ENCODE assay signal across 22 mouse cellular contexts in genomic region chr3:66955126-66955525, GRCm38 (mm10). TPM values are rescaled to one million over a fixed set of nuclear protein-coding genes. Genes with fewer than 3 reads are reported as not detected.
DNase-seq lines count a peak whose midpoint lies in the region; ATAC-seq and TF ChIP-seq lines count a peak whose summit lies in the region.
"Had no signal": no experiment of that assay in that cellular context is flagged by ENCODE, and none has a peak within 500 bp of the region (broad histone marks: within the 10 kb centered on the region; RNA-seq: fewer than 3 reads in every experiment).

No protein-coding gene starts in this region.

- H3K36me3 ChIP-seq in heart, postnatal 0 days (replicated peaks; ENCODE audit: control insufficient read depth, insufficient read depth, low read length) = no peaks in the 10 kb centered on the region
- no peaks in the 10 kb centered on the region for H3K36me3 ChIP-seq in midbrain, embryonic 11.5 days (ENCODE audit: control insufficient read depth, insufficient read depth, low read length)
- no peaks in the 10 kb centered on the region for H3K36me3 ChIP-seq in midbrain, embryonic 13.5 days
- H3K36me3 ChIP-seq in stomach, postnatal 0 days (ENCODE audit: control insufficient read depth, insufficient read depth, low read length) = no peaks in the 10 kb centered on the region
- H3K36me3 ChIP-seq: embryonic facial prominence, embryonic 13.5 days; G1E; heart, embryonic 15.5 days; liver, embryonic 15.5 days had no signal

- 59% methylated on average over 2 of the region's 2 CpGs for WGBS in heart, postnatal 0 days
- 64% methylated on average over 2 of the region's 2 CpGs for WGBS in midbrain, embryonic 11.5 days
- 55% methylated on average over 2 of the region's 2 CpGs for WGBS in midbrain, embryonic 13.5 days
- 50% methylated on average over 2 of the region's 2 CpGs for WGBS in stomach, postnatal 0 days

- no peak for ATAC-seq in heart, postnatal 0 days (ENCODE audit: insufficient read depth, low read depth)
- ATAC-seq in midbrain, embryonic 11.5 days (ENCODE audit: low FRiP score) = no peak
- ATAC-seq in midbrain, embryonic 13.5 days = no peak
- no peak for ATAC-seq in stomach, postnatal 0 days (ENCODE audit: low FRiP score, low TSS enrichment)

- H3K4me2 ChIP-seq in heart, postnatal 0 days (ENCODE audit: low read depth, low read length) = no peak overlapping the region
- H3K4me2 ChIP-seq in midbrain, embryonic 11.5 days = no peak overlapping the region
- no peak overlapping the region for H3K4me2 ChIP-seq in midbrain, embryonic 13.5 days (replicated peaks)
- H3K4me2 ChIP-seq in stomach, postnatal 0 days (replicated peaks; ENCODE audit: low read depth) = no peak overlapping the region
- H3K4me2 ChIP-seq: embryonic facial prominence, embryonic 13.5 days; heart, embryonic 15.5 days; liver, embryonic 15.5 days had no signal

- no peak overlapping the region for H3K4me3 ChIP-seq in heart, postnatal 0 days (ENCODE audit: low read depth, low read length)
- no peak overlapping the region for H3K4me3 ChIP-seq in midbrain, embryonic 11.5 days (ENCODE audit: low read depth, low read length)
- no peak overlapping the region for H3K4me3 ChIP-seq in midbrain, embryonic 13.5 days (replicated peaks)
- H3K4me3 ChIP-seq in stomach, postnatal 0 days (ENCODE audit: low read depth, low read length) = no peak overlapping the region
- H3K4me3 ChIP-seq: embryonic facial prominence, embryonic 13.5 days; heart, embryonic 15.5 days; liver, embryonic 15.5 days; myocyte had no signal

- no peaks in the 10 kb centered on the region for H3K9me3 ChIP-seq in heart, postnatal 0 days (replicated peaks; ENCODE audit: control insufficient read depth, low read length)
- H3K9me3 ChIP-seq in midbrain, embryonic 11.5 days (ENCODE audit: control insufficient read depth, low read length) = no peaks in the 10 kb centered on the region
- no peaks in the 10 kb centered on the region for H3K9me3 ChIP-seq in midbrain, embryonic 13.5 days
- no peaks in the 10 kb centered on the region for H3K9me3 ChIP-seq in stomach, postnatal 0 days (ENCODE audit: control insufficient read depth, low read length)
- H3K9me3 ChIP-seq: embryonic facial prominence, embryonic 13.5 days; G1E; heart, embryonic 15.5 days; liver, embryonic 15.5 days had no signal

- DNase-seq in heart, postnatal 0 days (ENCODE audit: low spot score) = no peak
- no peak for DNase-seq in heart, adult 18-20 months
- DNase-seq in midbrain, embryonic 11.5 days (ENCODE audit: low spot score, missing footprints) = peak; percentile 49
- peak; percentile 16 for DNase-seq in ES-CJ7 (ENCODE audit: low read depth, low spot score)
- no peak for DNase-seq in stomach, postnatal 0 days (ENCODE audit: low spot score)
- no peak for DNase-seq in Muller cell, postnatal 12 days (ENCODE audit: inconsistent ontology term)
- DNase-seq: adrenal gland, adult 2 months; gastrocnemius, postnatal 25 days; kidney, adult 2 months; kidney, postnatal 10 days; lung, postnatal 36 days; spleen, adult 18-20 months; thymus, adult 18-20 months had no signal

- peak; percentile 11; the same call in 1 of the 2 replicates for TF ChIP-seq CTCF in heart, postnatal 0 days (IDR thresholded peaks at IDR 0.05; ENCODE audit: low read depth)
- 0 out of 2 replicates have a peak, but pooled peaks have one; percentile 14 for TF ChIP-seq CTCF in stomach, postnatal 0 days (IDR thresholded peaks at IDR 0.05; ENCODE audit: low read depth)

- no peak overlapping the region for H3K27ac ChIP-seq in heart, postnatal 0 days (ENCODE audit: low read depth)
- no peak overlapping the region for H3K27ac ChIP-seq in midbrain, embryonic 11.5 days (ENCODE audit: low read depth, low read length)
- H3K27ac ChIP-seq in midbrain, embryonic 13.5 days = no peak overlapping the region
- H3K27ac ChIP-seq in stomach, postnatal 0 days (replicated peaks) = no peak overlapping the region
- H3K27ac ChIP-seq: embryonic facial prominence, embryonic 13.5 days; heart, embryonic 15.5 days; liver, embryonic 15.5 days had no signal

- no peak for TF ChIP-seq EP300 in heart, postnatal 0 days (IDR thresholded peaks at IDR 0.05; ENCODE audit: low read depth)
- TF ChIP-seq EP300 in stomach, postnatal 0 days (optimal IDR thresholded peaks at IDR 0.05) = no peak

- H3K27me3 ChIP-seq in heart, postnatal 0 days (ENCODE audit: control insufficient read depth, insufficient read depth, low read length) = no peaks in the 10 kb centered on the region
- H3K27me3 ChIP-seq in midbrain, embryonic 11.5 days (ENCODE audit: control insufficient read depth, insufficient read depth, low read length) = no peaks in the 10 kb centered on the region
- no peaks in the 10 kb centered on the region for H3K27me3 ChIP-seq in midbrain, embryonic 13.5 days
- no peaks in the 10 kb centered on the region for H3K27me3 ChIP-seq in stomach, postnatal 0 days (ENCODE audit: control insufficient read depth, insufficient read depth, low read length)
- H3K27me3 ChIP-seq: embryonic facial prominence, embryonic 13.5 days; heart, embryonic 15.5 days; liver, embryonic 15.5 days had no signal

- H3K9ac ChIP-seq in heart, postnatal 0 days (replicated peaks; ENCODE audit: low read depth, low read length) = no peak overlapping the region
- no peak overlapping the region for H3K9ac ChIP-seq in midbrain, embryonic 11.5 days (ENCODE audit: low read length)
- no peak overlapping the region for H3K9ac ChIP-seq in midbrain, embryonic 13.5 days (replicated peaks)
- no peak overlapping the region for H3K9ac ChIP-seq in stomach, postnatal 0 days (ENCODE audit: low read length)
- H3K9ac ChIP-seq: embryonic facial prominence, embryonic 13.5 days; heart, embryonic 15.5 days; liver, embryonic 15.5 days had no signal

- H3K4me1 ChIP-seq in heart, postnatal 0 days (ENCODE audit: control insufficient read depth, insufficient read depth) = no peaks in the 10 kb centered on the region
- H3K4me1 ChIP-seq in midbrain, embryonic 11.5 days (ENCODE audit: control insufficient read depth, insufficient read depth, low read length) = no peaks in the 10 kb centered on the region
- no peaks in the 10 kb centered on the region for H3K4me1 ChIP-seq in midbrain, embryonic 13.5 days (replicated peaks)
- no peaks in the 10 kb centered on the region for H3K4me1 ChIP-seq in stomach, postnatal 0 days (replicated peaks; ENCODE audit: control insufficient read depth, insufficient read depth)
- H3K4me1 ChIP-seq: embryonic facial prominence, embryonic 13.5 days; heart, embryonic 15.5 days; liver, embryonic 15.5 days had no signal

RNA-seq across cellular contexts. Expression of gene Rsrc1, which starts 26.1 kb away (rescaled TPM):
- total RNA-seq in heart, postnatal 0 days (2014; rRNA removed; ENCODE audit: low replicate concordance) = 13.1 and 13.3 TPM in 2 replicates
- 13.2 and 15.0 TPM in 2 replicates for polyA plus RNA-seq in heart, postnatal 0 days (2015; fragmentation: Nextera tagmentation; extraction: Ambion mirVana)
- total RNA-seq in heart, adult 18-20 months (2021) = 10 to 100 TPM; 10.6 to 13.3 TPM
- 59.6 and 61.7 TPM in 2 replicates for polyA plus RNA-seq in midbrain, embryonic 11.5 days (2014; fragmentation: Nextera tagmentation; extraction: Ambion mirVana)
- 44.6 and 49.5 TPM in 2 replicates for polyA plus RNA-seq in midbrain, embryonic 13.5 days (2015; fragmentation: Nextera tagmentation; extraction: Ambion mirVana)
- 15.1 and 15.9 TPM in 2 replicates for polyA plus RNA-seq in stomach, postnatal 0 days (2015; fragmentation: Nextera tagmentation; extraction: Ambion mirVana)

RNA-seq across cellular contexts. Expression of gene Shox2, which starts 26.4 kb away (rescaled TPM):
- 0.11 and 0.73 TPM in 2 replicates for total RNA-seq in heart, postnatal 0 days (2014; rRNA removed; ENCODE audit: low replicate concordance)
- 2.3 and 5.6 TPM in 2 replicates for polyA plus RNA-seq in heart, postnatal 0 days (2015; fragmentation: Nextera tagmentation; extraction: Ambion mirVana)
- total RNA-seq in heart, adult 18-20 months (2021) = 1 to 10 TPM in 1 of 2 experiments, under 1 TPM in 1; 0.99 to 2.4 TPM
- 54.3 and 57.8 TPM in 2 replicates for polyA plus RNA-seq in midbrain, embryonic 11.5 days (2014; fragmentation: Nextera tagmentation; extraction: Ambion mirVana)
- polyA plus RNA-seq in midbrain, embryonic 13.5 days (2015; fragmentation: Nextera tagmentation; extraction: Ambion mirVana) = 90.2 and 104 TPM in 2 replicates
- 0.05 and 0.18 TPM in 2 replicates for polyA plus RNA-seq in stomach, postnatal 0 days (2015; fragmentation: Nextera tagmentation; extraction: Ambion mirVana)
- total RNA-seq: hematopoietic stem cell, adult 5-6 weeks; layer of hippocampus, postnatal 25 days; left cerebral cortex, postnatal 10 days had no signal

Comparison
In these comparisons a context has a peak if more than half of its experiments do, and no peak if none do; other contexts are left out.
1. DNase-seq: peak in midbrain, embryonic 11.5 days (single experiment) and ES-CJ7 (single experiment); none in heart, postnatal 0 days (single experiment), heart, adult 18-20 months (0 of 2), stomach, postnatal 0 days (single experiment) and Muller cell, postnatal 12 days (single experiment).